Mouse (Mus musculus) CH12.LX (cell line): ENCODE measurements at regions not wholly inside any gene's neighbourhood (a gene's known extent, or its start where the extent isn't known, plus 50 kb on each side); places are given as distances from the start of the nearest gene placed in this dataset.
"Not testable (repeated sequence)": the region's sequence is repeated elsewhere in the genome, so short reads cannot be mapped to it uniquely, and the experiment has no call there.

Experiments
- CHD2 ChIP-seq: IDR thresholded peaks from 2 replicates; pipeline ENCODE4 v1.6.1; 2011; ENCODE audit warnings: low read length, improper control_type of control experiment
- CTCF ChIP-seq, 2 experiments: IDR thresholded peaks in 1 of 2; conservative IDR thresholded peaks in 1 of 2; 2 replicates each; pipeline ENCODE4 v1.5.1; 2011 to 2012; ENCODE audit warnings: low read depth in 2 of 2, low read length in 2 of 2, improper control_type of control experiment in 1 of 2, inconsistent platforms in 1 of 2, mild to moderate bottlenecking in 1 of 2, moderate library complexity in 1 of 2
- EP300 ChIP-seq: IDR thresholded peaks from 2 replicates; pipeline ENCODE4 v1.6.1; 2011; ENCODE audit warnings: low read length, improper control_type of control experiment
- ETS1 ChIP-seq: conservative IDR thresholded peaks from 2 replicates; pipeline ENCODE4 v1.6.1; 2012; ENCODE audit warnings: low read depth, mild to moderate bottlenecking, inconsistent platforms, low read length, improper control_type of control experiment, moderate library complexity
- HCFC1 ChIP-seq: IDR thresholded peaks from 2 replicates; pipeline ENCODE4 v1.6.1; 2012; ENCODE audit warnings: low read depth, mild to moderate bottlenecking, inconsistent platforms, low read length, improper control_type of control experiment
- KAT2A ChIP-seq: IDR thresholded peaks from 2 replicates; pipeline ENCODE4 v1.6.1; 2012; ENCODE audit warnings: low read length, improper control_type of control experiment, inconsistent platforms; ENCODE audit not compliant: insufficient replicate concordance
- MAFK ChIP-seq: IDR thresholded peaks from 2 replicates; pipeline ENCODE4 v1.6.1; 2011; ENCODE audit warnings: low read length, improper control_type of control experiment; ENCODE audit not compliant: insufficient replicate concordance
- MAX ChIP-seq: IDR thresholded peaks from 2 replicates; pipeline ENCODE4 v1.6.1; 2011; ENCODE audit warnings: low read length, improper control_type of control experiment
- NRF1 ChIP-seq: IDR thresholded peaks from 2 replicates; pipeline ENCODE4 v1.6.1; 2014; ENCODE audit warnings: low read depth, mild to moderate bottlenecking, inconsistent platforms, low read length, improper control_type of control experiment, moderate library complexity
- POLR2A ChIP-seq: IDR thresholded peaks from 2 replicates; pipeline ENCODE4 v1.6.1; 2011; ENCODE audit warnings: low read depth, mild to moderate bottlenecking, improper control_type of control experiment, low read length
- TCF12 ChIP-seq: IDR thresholded peaks from 2 replicates; pipeline ENCODE4 v1.6.1; 2014; ENCODE audit warnings: low read depth, mild to moderate bottlenecking, inconsistent platforms, low read length, improper control_type of control experiment
- UBTF ChIP-seq: IDR thresholded peaks from 2 replicates; pipeline ENCODE4 v1.6.1; 2012; ENCODE audit warnings: low read depth, mild to moderate bottlenecking, inconsistent platforms, low read length, improper control_type of control experiment, moderate library complexity
- USF1 ChIP-seq: IDR thresholded peaks from 2 replicates; pipeline ENCODE4 v1.6.1; 2014; ENCODE audit warnings: low read depth, mild to moderate bottlenecking, inconsistent platforms, low read length, improper control_type of control experiment

GRCm38 (mm10) chr3:147635486-147635885 lies 783.3 kb downstream of the Ttll7 start:
- not testable (repeated sequence) for TF ChIP-seq HCFC1; ETS1; CTCF (conservative IDR thresholded peaks at IDR 0.05 in 1 of 2, IDR thresholded peaks at IDR 0.05 in 1 of 2; ENCODE audit: low read depth in 2 of 2, low read length in 2 of 2); POLR2A; USF1; TCF12; CHD2; EP300; MAX; UBTF; MAFK; KAT2A
- TF ChIP-seq NRF1, result peak; percentile 41
